Mouse (Mus musculus): ENCODE results near the gene Plcxd1. TPM values are rescaled to one million over a fixed set of nuclear protein-coding genes. Genes with fewer than 3 reads are reported as not detected.
A peak's percentile ranks its signal among the peaks of the same experiment; 100 is the strongest.

The Plcxd1 gene
- total and polyA plus RNA-seq, 3 experiments: 0.64 to 1.3 TPM; not detected in 1

- Histone ChIP-seq H3K36me3 (replicated peaks in 1 of 2; ENCODE audit: control insufficient read depth in 1 of 2, insufficient read depth in 1 of 2, low read length in 1 of 2) (peaks cover 20 to 25% of the 10 kb centered on the region in 2 experiments), H3K4me3 (replicated peaks in 1 of 3; ENCODE audit: low read depth in 2 of 3, low read length in 2 of 3, poor library complexity in 1 of 3) (no peak overlapping the region), H3K27me3 (replicated peaks) (no peaks in the 10 kb centered on the region), H3K9me3 (replicated peaks; ENCODE audit: low read length) (peaks cover 10% of the 10 kb centered on the region), H3K4me1 (ENCODE audit: control insufficient read depth in 1 of 2, insufficient read depth in 2 of 2) (peaks cover 7 to 11% of the 10 kb centered on the region in 2 experiments; a peak in 3 of 4 replicates), H3K4me2 (ENCODE audit: insufficient read depth, low read depth, poor library complexity, severe bottlenecking) (no peak overlapping the region), H3K27ac (ENCODE audit: insufficient read depth, low read depth) (no peak overlapping the region), H3K9ac (ENCODE audit: insufficient read depth, low read depth) (no peak overlapping the region), H3K79me2 (replicated peaks; ENCODE audit: control insufficient read depth, extremely low read depth, insufficient read depth, poor library complexity, severe bottlenecking) (no peaks in the 10 kb centered on the region)
- dilution Hi-C loops (cut with MboI; ENCODE audit: extremely low pct_ligation_motif_present, extremely low pct_unique_long_range_greater_than_20kb, low sequenced_read_pairs) (no loop called here), in situ Hi-C loops (cut with MboI; ENCODE audit: low pct_ligation_motif_present, low pct_unique_long_range_greater_than_20kb, low sequenced_read_pairs) (no loop called here)
- no peak for DNase-seq (ENCODE audit: extremely low read depth)
- TF ChIP-seq MYC (IDR thresholded peaks at IDR 0.05; ENCODE audit: low read depth, low read length): no peak
- no peak for TF ChIP-seq E2F4 (IDR thresholded peaks at IDR 0.05; ENCODE audit: insufficient replicate concordance, low read depth, low read length)
- TF ChIP-seq KAT2A (IDR thresholded peaks at IDR 0.05; ENCODE audit: insufficient replicate concordance, low read length): no peak
These were observed 735 bp upstream of the Plcxd1 start for GRCm38 (mm10) chr5:110098991-110099477.

- dilution Hi-C loops (cut with MboI; ENCODE audit: extremely low pct_ligation_motif_present, extremely low pct_unique_long_range_greater_than_20kb, low sequenced_read_pairs): no loop called here
- peaks cover 10% of the 10 kb centered on the region for H3K9me3 ChIP-seq (replicated peaks; ENCODE audit: low read length)
- no peak for DNase-seq (ENCODE audit: extremely low read depth)
- H3K9ac ChIP-seq (ENCODE audit: insufficient read depth, low read depth): no peak overlapping the region
- H3K4me3 ChIP-seq (replicated peaks in 1 of 3; ENCODE audit: low read depth in 2 of 3, low read length in 2 of 3, poor library complexity in 1 of 3): no peak overlapping the region
- TF ChIP-seq RAD21 (IDR thresholded peaks at IDR 0.05; ENCODE audit: low read depth, low read length) (no peak), ZMIZ1 (IDR thresholded peaks at IDR 0.05; ENCODE audit: low read depth, low read length) (no peak), NRF1 (IDR thresholded peaks at IDR 0.05; ENCODE audit: low read depth, low read length) (no peak), TCF12 (IDR thresholded peaks at IDR 0.05; ENCODE audit: low read depth, low read length) (0 out of 2 replicates have a peak, but pooled peaks have one; percentile 19), MAX (IDR thresholded peaks at IDR 0.05; ENCODE audit: low read length) (no peak)
- in situ Hi-C loops (cut with MboI; ENCODE audit: low pct_ligation_motif_present, low pct_unique_long_range_greater_than_20kb, low sequenced_read_pairs): no loop called here
- H3K4me1 ChIP-seq (ENCODE audit: control insufficient read depth in 1 of 2, insufficient read depth in 2 of 2): peaks cover 14 to 17% of the 10 kb centered on the region in 2 experiments
- H3K27ac ChIP-seq (ENCODE audit: insufficient read depth, low read depth): no peak overlapping the region
- no peak overlapping the region for H3K4me2 ChIP-seq (ENCODE audit: insufficient read depth, low read depth, poor library complexity, severe bottlenecking)
- no peaks in the 10 kb centered on the region for H3K27me3 ChIP-seq (replicated peaks)
- peaks cover 40 to 46% of the 10 kb centered on the region in 2 experiments for H3K36me3 ChIP-seq (replicated peaks in 1 of 2; ENCODE audit: control insufficient read depth in 1 of 2, insufficient read depth in 1 of 2, low read length in 1 of 2)
- H3K79me2 ChIP-seq (replicated peaks; ENCODE audit: control insufficient read depth, extremely low read depth, insufficient read depth, poor library complexity, severe bottlenecking): peaks cover 5% of the 10 kb centered on the region; the same call in 1 of the 2 replicates
These were observed 1.3 kb downstream of the Plcxd1 start for GRCm38 (mm10) chr5:110100921-110101631.

GRCm38 (mm10) chr5:110101716-110102347 lies 2.1 kb downstream of the Plcxd1 start:
- DNase-seq (ENCODE audit: extremely low read depth): no peak
- Histone ChIP-seq H3K27me3 (replicated peaks) (no peaks in the 10 kb centered on the region), H3K4me2 (ENCODE audit: insufficient read depth, low read depth, poor library complexity, severe bottlenecking) (no peak overlapping the region), H3K9me3 (replicated peaks; ENCODE audit: low read length) (peaks cover 10% of the 10 kb centered on the region), H3K36me3 (replicated peaks in 1 of 2; ENCODE audit: control insufficient read depth in 1 of 2, insufficient read depth in 1 of 2, low read length in 1 of 2) (peaks cover 48 to 53% of the 10 kb centered on the region in 2 experiments), H3K4me1 (ENCODE audit: control insufficient read depth in 1 of 2, insufficient read depth in 2 of 2) (peaks cover 22 to 24% of the 10 kb centered on the region in 2 experiments), H3K4me3 (replicated peaks in 1 of 3; ENCODE audit: low read depth in 2 of 3, low read length in 2 of 3, poor library complexity in 1 of 3) (no peak overlapping the region), H3K27ac (ENCODE audit: insufficient read depth, low read depth) (no peak overlapping the region), H3K79me2 (replicated peaks; ENCODE audit: control insufficient read depth, extremely low read depth, insufficient read depth, poor library complexity, severe bottlenecking) (peaks cover 12% of the 10 kb centered on the region; the same call in 1 of the 2 replicates), H3K9ac (ENCODE audit: insufficient read depth, low read depth) (no peak overlapping the region)
- dilution Hi-C loops (cut with MboI; ENCODE audit: extremely low pct_ligation_motif_present, extremely low pct_unique_long_range_greater_than_20kb, low sequenced_read_pairs) (no loop called here), in situ Hi-C loops (cut with MboI; ENCODE audit: low pct_ligation_motif_present, low pct_unique_long_range_greater_than_20kb, low sequenced_read_pairs) (no loop called here)
- no peak for TF ChIP-seq CTCF (conservative IDR thresholded peaks at IDR 0.05 in 1 of 2, IDR thresholded peaks at IDR 0.05 in 1 of 2; ENCODE audit: low read depth in 2 of 2, low read length in 2 of 2)
- TF ChIP-seq POLR2A (IDR thresholded peaks at IDR 0.05; ENCODE audit: low read depth, low read length): no peak
- no peak for TF ChIP-seq MXI1 (IDR thresholded peaks at IDR 0.05; ENCODE audit: low read depth, low read length)
- TF ChIP-seq E2F4 (IDR thresholded peaks at IDR 0.05; ENCODE audit: insufficient replicate concordance, low read depth, low read length): no peak
- TF ChIP-seq ZNF384 (IDR thresholded peaks at IDR 0.05; ENCODE audit: low read depth, low read length): no peak
- TF ChIP-seq IRF4 (IDR thresholded peaks at IDR 0.05; ENCODE audit: low read depth, low read length): no peak
- no peak for TF ChIP-seq MYC (IDR thresholded peaks at IDR 0.05; ENCODE audit: low read depth, low read length)
- no peak for TF ChIP-seq ZMIZ1 (IDR thresholded peaks at IDR 0.05; ENCODE audit: low read depth, low read length)
- TF ChIP-seq POLR2AphosphoS2 (IDR thresholded peaks at IDR 0.05; ENCODE audit: low read depth, low read length): no peak
- no peak for TF ChIP-seq ZKSCAN1 (IDR thresholded peaks at IDR 0.05; ENCODE audit: borderline replicate concordance, low read depth, low read length)
- no peak for TF ChIP-seq TCF12 (IDR thresholded peaks at IDR 0.05; ENCODE audit: low read depth, low read length)
- TF ChIP-seq JUN (IDR thresholded peaks at IDR 0.05; ENCODE audit: insufficient read depth, low read depth, low read length): no peak
- no peak for TF ChIP-seq MAFK (IDR thresholded peaks at IDR 0.05; ENCODE audit: insufficient replicate concordance, low read length)
- TF ChIP-seq HCFC1 (IDR thresholded peaks at IDR 0.05; ENCODE audit: low read depth, low read length): no peak
